Mouse (Mus musculus) lung, postnatal 25 days (tissue): Measurements from ENCODE around the gene Mpc2.

Experiments
- DNase-seq: peaks from one replicate; pipeline ENCODE4 v3.0.0; 2022; ENCODE audit warnings: low spot score

The Mpc2 gene

DNA sequence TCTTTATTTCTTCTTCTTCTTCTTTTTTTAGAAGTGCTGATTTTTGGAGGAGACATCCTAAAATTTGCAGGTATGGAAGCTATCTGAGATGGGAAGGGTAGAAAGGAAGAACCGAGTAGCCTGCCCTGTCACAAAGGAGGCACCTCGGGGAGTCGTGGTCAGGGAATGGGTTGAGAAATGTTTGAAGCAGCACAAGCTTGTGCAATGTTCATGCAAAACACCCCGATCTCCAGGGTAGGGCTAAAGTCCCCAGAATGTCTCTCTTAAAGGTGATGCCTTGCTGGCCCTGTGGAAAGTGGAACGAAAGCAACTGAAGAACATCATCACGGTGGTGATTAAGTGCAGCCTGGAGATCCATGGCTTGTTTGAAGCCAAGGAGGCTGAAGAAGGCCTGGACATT is 45.9 kb downstream of the Mpc2 start:
- DNase-seq = no peak

DNA sequence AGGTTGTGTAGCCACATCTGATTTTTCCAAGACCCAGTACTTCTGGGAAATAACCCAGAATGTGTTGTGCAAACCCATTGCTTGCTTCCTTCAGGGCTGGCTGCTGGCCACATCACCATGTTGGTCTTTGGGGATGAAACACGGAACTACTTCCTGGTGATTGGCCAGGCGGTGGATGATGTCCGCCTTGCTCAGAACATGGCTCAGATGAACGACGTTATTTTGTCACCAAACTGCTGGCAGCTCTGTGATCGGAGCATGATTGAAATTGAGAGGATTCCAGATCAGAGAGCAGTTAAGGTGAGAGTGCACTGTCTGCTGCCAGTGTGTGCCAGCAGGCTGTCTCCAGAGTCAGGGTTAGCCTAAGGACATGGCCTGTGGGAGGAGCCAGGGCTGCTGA is 49.7 kb downstream of the Mpc2 start:
- peak; percentile 5 for DNase-seq

- no peak for DNase-seq
Observed at GRCm38 (mm10) chr1:165520716-165521115, 60.3 kb downstream of the Mpc2 start.
